Mouse (Mus musculus) intestine, embryonic 14.5 days (tissue): ENCODE results near the gene Slc20a1. TPM values are rescaled to one million over a fixed set of nuclear protein-coding genes. Genes with fewer than 3 reads are reported as not detected.

Source experiments
- ATAC-seq: fragments of 200-750 bp; cut with Nextera tagmentation; replicated peaks from 2 replicates; pipeline ENCODE4 v1.8.0; 2017; ENCODE audit warnings: low read depth, moderate number of reproducible peaks, moderate TSS enrichment, moderate library complexity; ENCODE audit not compliant: low FRiP score, low TSS enrichment
- DNase-seq: peaks from one replicate; pipeline ENCODE4 v3.0.0-alpha.2; 2018; ENCODE audit warnings: low spot score
- H3K27ac ChIP-seq: fragments of 300-500 bp; sonication (generic); 2 replicates; pipeline ENCODE4 v1.5.1; 2014; ENCODE audit warnings: low read depth, mild to moderate bottlenecking, control low read depth
- H3K27me3 ChIP-seq: fragments of 300-500 bp; sonication (generic); replicated peaks from 2 replicates; pipeline ENCODE4 v1.6.1; 2014; ENCODE audit warnings: low read length, control low read depth; ENCODE audit not compliant: control insufficient read depth, insufficient read depth
- H3K36me3 ChIP-seq: fragments of 300-500 bp; sonication (generic); 2 replicates; pipeline ENCODE4 v1.6.1; 2014; ENCODE audit warnings: low read length, control low read depth; ENCODE audit not compliant: control insufficient read depth, insufficient read depth
- H3K4me1 ChIP-seq: fragments of 300-500 bp; sonication (generic); replicated peaks from 2 replicates; pipeline ENCODE4 v1.6.1; 2014; ENCODE audit warnings: low read length, control low read depth, mixed read lengths; ENCODE audit not compliant: control insufficient read depth, insufficient read depth
- H3K4me2 ChIP-seq: fragments of 300-500 bp; sonication (generic); 2 replicates; pipeline ENCODE4 v1.6.1; 2014; ENCODE audit warnings: low read length
- H3K4me3 ChIP-seq: fragments of 300-500 bp; sonication (generic); 2 replicates; pipeline ENCODE4 v1.5.1; 2014; ENCODE audit warnings: low read depth, low read length, control low read depth, mixed read lengths
- H3K9ac ChIP-seq: fragments of 300-500 bp; sonication (generic); 2 replicates; pipeline ENCODE4 v1.6.1; 2014; ENCODE audit warnings: mild to moderate bottlenecking, low read length
- H3K9me3 ChIP-seq: fragments of 300-500 bp; sonication (generic); 2 replicates; pipeline ENCODE4 v1.6.1; 2016; ENCODE audit warnings: low read length, control low read depth; ENCODE audit not compliant: control insufficient read depth
- WGBS: fragments of 180-500 bp; shearing (Covaris S2); extraction: QIAGEN DNeasy Blood & Tissue Kit; methylation state at CpG from one replicate; pipeline ENCODE4 v1.1.7; 2014; 5-methylcytosine and 5-hydroxymethylcytosine counted together
- polyA plus RNA-seq: library from polyadenylated mRNA; unstranded; fragments of >200 nt; fragmentation: Nextera tagmentation; extraction: Ambion mirVana; gene quantifications from 2 replicates; pipeline ENCODE4 v1.2.1, GENCODE M21; 2014

The Slc20a1 gene
- polyA plus RNA-seq, 1 experiment from 2014 or later: 61.1 TPM

DNA sequence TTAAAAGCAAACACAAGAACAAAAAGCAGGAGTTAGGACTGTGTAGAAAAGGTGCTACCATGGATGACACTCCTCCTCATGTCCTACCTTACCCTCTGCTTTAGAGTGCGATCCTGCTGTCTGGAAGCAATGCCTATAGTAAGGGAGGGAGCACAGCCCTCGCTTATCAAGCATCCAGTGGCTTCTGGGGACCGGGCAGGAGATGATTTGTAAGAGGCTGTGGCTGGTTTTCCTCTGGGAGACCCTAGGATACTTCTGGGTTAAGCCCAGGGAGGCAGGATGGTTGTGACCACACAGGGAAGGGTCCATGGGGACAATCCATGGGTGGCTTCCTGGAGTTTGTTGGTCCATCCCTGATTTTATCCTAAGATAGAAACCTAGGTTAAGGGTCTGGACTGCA is 62.1 kb downstream of the Slc20a1 start:
- Histone ChIP-seq H3K9ac (no peak overlapping the region), H3K27ac (no peak overlapping the region), H3K36me3 (no peaks in the 10 kb centered on the region), H3K9me3 (no peaks in the 10 kb centered on the region), H3K4me3 (no peak overlapping the region), H3K27me3 (no peaks in the 10 kb centered on the region), H3K4me2 (no peak overlapping the region), H3K4me1 (0 out of 2 replicates have a peak, but pooled peaks cover 2% of the 10 kb centered on the region)
- ATAC-seq (no peak), DNase-seq (no peak)
- WGBS: 74% methylated on average over 3 of the region's 3 CpGs

Other genes with a start within 250 kb of the Slc20a1 start
- 1.7 and 1.9 TPM in 2 replicates for gene Zc3h6, start 231.4 kb upstream of the Slc20a1 start, polyA plus RNA-seq
- 13.5 and 14.9 TPM in 2 replicates for gene Gm10762, start 231.0 kb upstream of the Slc20a1 start, polyA plus RNA-seq
- 0.09 and 0.35 TPM in 2 replicates for gene Vinac1, start 150.6 kb upstream of the Slc20a1 start, polyA plus RNA-seq
- 16.2 and 17.5 TPM in 2 replicates for gene Ttl, start 132.8 kb upstream of the Slc20a1 start, polyA plus RNA-seq
- 23.2 and 31.7 TPM in 2 replicates for gene Polr1b, start 97.8 kb upstream of the Slc20a1 start, polyA plus RNA-seq
- 28.7 and 31.3 TPM in 2 replicates for gene Chchd5, start 69.1 kb upstream of the Slc20a1 start, polyA plus RNA-seq
- 48.6 and 60.1 TPM in 2 replicates for gene Ckap2l, start 98.4 kb downstream of the Slc20a1 start, polyA plus RNA-seq
- gene Il1a, start 111.2 kb downstream of the Slc20a1 start, polyA plus RNA-seq: 0.15 TPM in 1 of 2 replicates, not detected in the other
- gene Il1b, start 172.4 kb downstream of the Slc20a1 start, polyA plus RNA-seq: 0.18 and 0.31 TPM in 2 replicates